Mouse (Mus musculus) hindbrain, embryonic 11.5 days (tissue): ENCODE data around the gene Nrip3. TPM values are rescaled to one million over a fixed set of nuclear protein-coding genes. Genes with fewer than 3 reads are reported as not detected.

Source experiments
- ATAC-seq: fragments of 200-750 bp; cut with Nextera tagmentation; 2 replicates; pipeline ENCODE4 v1.8.0; 2017; ENCODE audit warnings: mild to moderate bottlenecking, moderate TSS enrichment, moderate library complexity; ENCODE audit not compliant: low FRiP score
- DNase-seq: peaks from one replicate; pipeline ENCODE4 v3.0.0-alpha.2; 2015; ENCODE audit warnings: low spot score
- H3K27ac ChIP-seq: fragments of 300-500 bp; sonication (generic); 2 replicates; pipeline ENCODE4 v1.5.1; 2014; ENCODE audit warnings: mild to moderate bottlenecking, low read depth, low read length
- H3K27me3 ChIP-seq: fragments of 300-500 bp; sonication (generic); 2 replicates; pipeline ENCODE4 v1.6.1; 2014; ENCODE audit warnings: mild to moderate bottlenecking, low read length, moderate library complexity, mixed read lengths; ENCODE audit not compliant: control insufficient read depth, insufficient read depth
- H3K36me3 ChIP-seq: fragments of 300-500 bp; sonication (generic); 2 replicates; pipeline ENCODE4 v1.6.1; 2014; ENCODE audit warnings: mild to moderate bottlenecking, low read length, moderate library complexity, mixed read lengths; ENCODE audit not compliant: control insufficient read depth, insufficient read depth
- H3K4me1 ChIP-seq: fragments of 300-500 bp; sonication (generic); replicated peaks from 2 replicates; pipeline ENCODE4 v1.6.1; 2014; ENCODE audit warnings: low read length, mixed read lengths; ENCODE audit not compliant: control insufficient read depth, insufficient read depth
- H3K4me2 ChIP-seq: fragments of 300-500 bp; sonication (generic); replicated peaks from 2 replicates; pipeline ENCODE4 v1.6.1; 2014; ENCODE audit warnings: mild to moderate bottlenecking, low read depth, low read length
- H3K4me3 ChIP-seq: fragments of 300-500 bp; sonication (generic); 2 replicates; pipeline ENCODE4 v1.5.1; 2014; ENCODE audit warnings: low read depth, low read length
- H3K9ac ChIP-seq: fragments of 300-500 bp; sonication (generic); 2 replicates; pipeline ENCODE4 v1.6.1; 2014; ENCODE audit warnings: low read depth, low read length
- H3K9me3 ChIP-seq: fragments of 300-500 bp; sonication (generic); 2 replicates; pipeline ENCODE4 v1.6.1; 2016; ENCODE audit warnings: low read length; ENCODE audit not compliant: control insufficient read depth
- whole genome bisulfite sequencing: fragments of 180-500 bp; shearing (Covaris S2); extraction: QIAGEN DNeasy Blood & Tissue Kit; methylation state at CpG from one replicate; pipeline ENCODE4 v1.1.7; 2014; 5-methylcytosine and 5-hydroxymethylcytosine counted together
- polyA plus RNA-seq: library from polyadenylated mRNA; unstranded; fragments of >200 nt; fragmentation: Nextera tagmentation; extraction: Ambion mirVana; gene quantifications from 2 replicates; pipeline ENCODE4 v1.2.1, GENCODE M21; 2014

Nrip3 gene
- polyA plus RNA-seq, 1 experiment from 2014 or later = 0.85 TPM

DNA sequence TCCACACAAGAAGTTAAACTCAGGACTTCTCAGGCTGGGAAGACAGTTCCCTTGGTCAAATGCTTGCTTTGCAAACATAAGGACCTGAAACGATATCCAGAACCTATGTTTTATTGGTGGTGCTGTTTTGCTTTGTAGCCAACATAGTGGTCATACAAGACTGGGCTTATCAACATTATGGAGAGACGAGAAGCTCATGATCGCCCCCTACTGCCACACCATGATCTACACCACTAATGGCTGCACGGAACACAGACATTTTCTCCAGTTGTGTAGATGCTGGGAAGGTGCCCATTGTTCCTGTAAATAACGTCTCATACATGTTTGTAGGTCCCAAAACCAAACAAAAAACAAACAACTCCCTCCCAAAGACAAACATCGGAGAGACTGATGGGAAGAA is 23.0 kb upstream of the Nrip3 start:
- no peak overlapping the region for H3K9ac ChIP-seq
- no peaks in the 10 kb centered on the region for H3K9me3 ChIP-seq
- H3K4me2 ChIP-seq = no peak overlapping the region
- ATAC-seq (no peak), DNase-seq (peak; percentile 50)
- no peaks in the 10 kb centered on the region for H3K36me3 ChIP-seq
- H3K4me3 ChIP-seq = no peak overlapping the region
- H3K27me3 ChIP-seq = no peaks in the 10 kb centered on the region
- 62% methylated on average over 6 of the region's 6 CpGs for WGBS
- H3K27ac ChIP-seq = no peak overlapping the region
- H3K4me1 ChIP-seq = no peaks in the 10 kb centered on the region

GRCm38 (mm10) chr7:109804355-109804754 is 22.5 kb upstream of the Nrip3 start:
- 93% methylated on average over 6 of the region's 6 CpGs for WGBS
- no peak for ATAC-seq
- Histone ChIP-seq H3K4me3 (no peak overlapping the region), H3K4me2 (no peak overlapping the region), H3K9me3 (no peaks in the 10 kb centered on the region), H3K9ac (no peak overlapping the region), H3K36me3 (no peaks in the 10 kb centered on the region), H3K4me1 (no peaks in the 10 kb centered on the region), H3K27me3 (no peaks in the 10 kb centered on the region), H3K27ac (no peak overlapping the region)
- no peak for DNase-seq

GRCm38 (mm10) chr7:109803516-109803915 is 21.7 kb upstream of the Nrip3 start:
- no peak overlapping the region for H3K27ac ChIP-seq
- ATAC-seq = no peak
- no peaks in the 10 kb centered on the region for H3K9me3 ChIP-seq
- WGBS = 88% methylated on average over 1 of the region's 1 CpGs
- no peaks in the 10 kb centered on the region for H3K36me3 ChIP-seq
- no peak overlapping the region for H3K4me2 ChIP-seq
- no peak overlapping the region for H3K9ac ChIP-seq
- no peaks in the 10 kb centered on the region for H3K27me3 ChIP-seq
- H3K4me1 ChIP-seq = no peaks in the 10 kb centered on the region
- no peak for DNase-seq
- H3K4me3 ChIP-seq = no peak overlapping the region

DNA sequence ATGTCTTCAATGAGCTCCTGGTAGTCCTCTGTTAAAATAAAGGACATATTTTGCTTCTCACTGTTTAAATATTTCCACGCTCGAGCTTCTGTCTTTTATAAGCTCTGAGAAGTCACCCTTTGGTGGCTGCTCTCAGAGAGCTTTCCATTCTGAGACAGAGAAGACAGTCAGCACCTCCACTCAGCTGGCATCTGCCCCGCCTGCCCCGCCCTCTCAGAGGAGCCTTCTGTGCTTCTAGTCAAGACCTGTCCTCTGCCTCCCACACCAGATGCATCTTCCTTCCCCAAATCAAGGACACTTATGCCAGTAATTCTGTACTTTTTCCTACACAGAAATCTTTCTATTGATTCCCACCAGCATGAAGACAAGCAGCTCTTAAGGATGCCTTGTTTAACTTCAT is 18.8 kb upstream of the Nrip3 start:
- no peaks in the 10 kb centered on the region for H3K27me3 ChIP-seq
- no peak overlapping the region for H3K4me3 ChIP-seq
- no peaks in the 10 kb centered on the region for H3K4me1 ChIP-seq
- DNase-seq (no peak), ATAC-seq (no peak)
- WGBS = 90% methylated on average over 4 of the region's 4 CpGs
- H3K27ac ChIP-seq = no peak overlapping the region
- H3K9ac ChIP-seq = no peak overlapping the region
- no peak overlapping the region for H3K4me2 ChIP-seq
- no peaks in the 10 kb centered on the region for H3K9me3 ChIP-seq
- no peaks in the 10 kb centered on the region for H3K36me3 ChIP-seq

GRCm38 (mm10) chr7:109799168-109799567 is 17.3 kb upstream of the Nrip3 start:
- H3K4me3 ChIP-seq = no peak overlapping the region
- 93% methylated on average over 11 of the region's 11 CpGs for WGBS
- no peak overlapping the region for H3K9ac ChIP-seq
- H3K4me1 ChIP-seq = no peaks in the 10 kb centered on the region
- ATAC-seq (no peak), DNase-seq (no peak)
- no peaks in the 10 kb centered on the region for H3K36me3 ChIP-seq
- H3K4me2 ChIP-seq = no peak overlapping the region
- H3K27me3 ChIP-seq = no peaks in the 10 kb centered on the region
- H3K9me3 ChIP-seq = no peaks in the 10 kb centered on the region
- no peak overlapping the region for H3K27ac ChIP-seq

GRCm38 (mm10) chr7:109795564-109795963 is 13.7 kb upstream of the Nrip3 start:
- H3K36me3 ChIP-seq = no peaks in the 10 kb centered on the region
- no peaks in the 10 kb centered on the region for H3K4me1 ChIP-seq
- no peak for DNase-seq
- no peaks in the 10 kb centered on the region for H3K9me3 ChIP-seq
- no peak overlapping the region for H3K4me2 ChIP-seq
- no peak overlapping the region for H3K4me3 ChIP-seq
- H3K9ac ChIP-seq = no peak overlapping the region
- no peak for ATAC-seq
- 85% methylated on average over 5 of the region's 5 CpGs for WGBS
- H3K27ac ChIP-seq = no peak overlapping the region
- no peaks in the 10 kb centered on the region for H3K27me3 ChIP-seq

DNA sequence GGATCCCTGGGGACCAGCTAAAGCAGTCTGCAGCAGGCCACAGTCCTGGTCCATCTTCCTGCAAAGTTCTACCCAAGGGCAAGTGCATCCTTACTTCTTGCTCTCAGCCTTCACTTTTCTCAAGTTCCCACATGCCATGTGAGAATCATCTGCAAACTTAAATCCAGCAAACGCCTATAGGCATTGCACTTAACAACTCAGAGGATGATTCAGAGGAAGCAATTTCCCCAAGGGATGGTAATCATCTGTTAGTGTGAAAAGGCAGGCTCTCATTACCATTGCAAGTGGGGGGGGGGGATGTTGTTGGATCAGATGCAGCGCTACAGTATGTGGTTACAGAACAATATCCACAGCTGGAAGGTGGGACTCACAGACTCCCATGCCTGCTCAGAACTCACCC is 12.7 kb upstream of the Nrip3 start:
- no peak overlapping the region for H3K9ac ChIP-seq
- WGBS = 76% methylated on average over 2 of the region's 2 CpGs
- H3K4me3 ChIP-seq = no peak overlapping the region
- H3K4me1 ChIP-seq = no peaks in the 10 kb centered on the region
- no peaks in the 10 kb centered on the region for H3K9me3 ChIP-seq
- no peaks in the 10 kb centered on the region for H3K36me3 ChIP-seq
- no peak overlapping the region for H3K27ac ChIP-seq
- DNase-seq (no peak), ATAC-seq (no peak)
- H3K27me3 ChIP-seq = no peaks in the 10 kb centered on the region
- no peak overlapping the region for H3K4me2 ChIP-seq

GRCm38 (mm10) chr7:109792759-109793158 is 10.9 kb upstream of the Nrip3 start:
- Histone ChIP-seq H3K36me3 (no peaks in the 10 kb centered on the region), H3K9me3 (no peaks in the 10 kb centered on the region), H3K4me3 (no peak overlapping the region), H3K27me3 (no peaks in the 10 kb centered on the region), H3K4me1 (no peaks in the 10 kb centered on the region), H3K9ac (no peak overlapping the region), H3K27ac (no peak overlapping the region), H3K4me2 (no peak overlapping the region)
- DNase-seq (peak; percentile 69), ATAC-seq (no peak)
- WGBS = 72% methylated on average over 2 of the region's 2 CpGs

GRCm38 (mm10) chr7:109790818-109791217 is 9.0 kb upstream of the Nrip3 start:
- no peaks in the 10 kb centered on the region for H3K9me3 ChIP-seq
- H3K4me3 ChIP-seq = no peak overlapping the region
- H3K36me3 ChIP-seq = no peaks in the 10 kb centered on the region
- H3K27ac ChIP-seq = no peak overlapping the region
- no peak overlapping the region for H3K9ac ChIP-seq
- H3K27me3 ChIP-seq = no peaks in the 10 kb centered on the region
- DNase-seq (no peak), ATAC-seq (no peak)
- H3K4me2 ChIP-seq = no peak overlapping the region
- H3K4me1 ChIP-seq = no peaks in the 10 kb centered on the region
- 79% methylated on average over 3 of the region's 3 CpGs for WGBS
